Mouse (Mus musculus) c-Kit-positive CD71-positive TER-119-negative erythroid progenitor cells, embryonic 14.5 days (primary cell): ENCODE results near the gene Rfx7.
"Not testable (repeated sequence)": the region's sequence is repeated elsewhere in the genome, so short reads cannot be mapped to it uniquely, and the experiment has no call there.

Source experiments
- DNase-seq: peaks from one replicate; pipeline ENCODE4 v3.0.0-alpha.2; 2013; ENCODE audit warnings: low read depth

Rfx7 gene

DNA sequence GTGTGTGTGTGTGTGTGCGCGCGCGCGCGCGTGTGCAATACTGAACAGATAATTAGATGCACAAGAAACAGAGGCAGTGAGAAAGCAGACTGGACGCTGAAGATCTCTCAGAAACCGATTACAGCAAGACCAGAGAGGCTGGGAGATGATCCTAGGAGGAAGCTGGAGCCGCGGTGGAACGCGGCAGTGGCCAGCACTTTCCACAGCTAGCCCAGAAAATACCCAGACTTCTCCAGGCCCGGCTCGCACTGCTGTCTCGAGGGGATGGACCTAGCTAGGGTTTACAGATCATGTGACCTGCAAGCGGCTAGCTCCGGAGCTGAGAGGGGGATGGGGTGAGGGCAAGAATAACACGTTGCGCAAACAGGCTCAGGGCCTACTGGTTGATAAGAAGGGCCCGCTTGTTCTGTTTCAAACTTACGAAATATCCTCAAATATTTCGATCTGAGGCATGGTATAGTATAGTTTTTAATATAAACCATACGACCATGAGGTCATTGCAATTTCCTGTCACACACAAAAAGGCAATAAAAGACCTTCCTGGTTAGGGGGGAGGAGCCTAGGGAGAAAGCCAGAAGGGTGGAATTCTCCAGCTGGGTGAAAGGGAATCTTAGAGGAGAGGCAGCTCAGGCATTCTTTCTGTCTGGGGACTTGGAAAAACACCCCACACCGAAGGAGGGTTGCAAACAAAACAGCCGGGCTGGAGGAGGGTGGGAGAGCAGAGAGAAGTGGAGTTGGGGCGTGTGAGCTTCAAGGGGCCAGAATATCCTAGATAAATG lies 108.0 kb downstream of the Rfx7 start:
- DNase-seq, result peak; percentile 79

- DNase-seq, result no peak
Measured at GRCm38 (mm10) chr9:72640642-72641041, 108.6 kb downstream of the Rfx7 start.

DNA sequence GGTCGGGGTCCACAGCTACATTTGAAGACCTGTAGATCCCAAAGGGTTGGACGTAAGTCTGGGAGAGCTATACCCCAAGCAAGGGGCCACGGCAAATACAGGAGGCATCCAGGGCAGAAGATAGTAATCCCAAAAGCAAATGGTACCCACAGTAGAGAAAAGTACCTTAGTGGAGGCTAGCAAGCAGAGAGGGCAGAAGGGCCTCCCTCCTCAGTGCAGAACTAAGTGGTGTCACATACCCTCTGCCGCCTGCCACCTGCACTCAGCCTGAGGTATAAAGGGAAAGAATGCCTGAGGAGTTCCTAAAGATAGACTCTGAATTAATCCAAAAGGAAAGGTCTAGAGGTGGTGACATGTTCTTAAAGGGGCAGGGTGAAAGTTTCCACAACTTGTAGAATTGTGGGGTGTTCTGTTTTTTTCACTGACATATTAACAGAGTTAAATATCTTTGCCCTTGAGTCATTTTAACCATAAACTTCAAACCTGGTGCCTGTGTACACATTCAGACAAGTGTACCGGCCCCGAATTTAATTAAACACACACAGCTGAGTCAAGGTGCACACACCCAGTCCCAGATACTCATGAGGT lies 109.1 kb downstream of the Rfx7 start:
- no peak for DNase-seq

- DNase-seq, result not testable (repeated sequence)
Measured at GRCm38 (mm10) chr9:72642756-72643447, 110.9 kb downstream of the Rfx7 start.

GRCm38 (mm10) chr9:72643651-72644417 lies 111.8 kb downstream of the Rfx7 start:
- DNase-seq, result no peak

DNA sequence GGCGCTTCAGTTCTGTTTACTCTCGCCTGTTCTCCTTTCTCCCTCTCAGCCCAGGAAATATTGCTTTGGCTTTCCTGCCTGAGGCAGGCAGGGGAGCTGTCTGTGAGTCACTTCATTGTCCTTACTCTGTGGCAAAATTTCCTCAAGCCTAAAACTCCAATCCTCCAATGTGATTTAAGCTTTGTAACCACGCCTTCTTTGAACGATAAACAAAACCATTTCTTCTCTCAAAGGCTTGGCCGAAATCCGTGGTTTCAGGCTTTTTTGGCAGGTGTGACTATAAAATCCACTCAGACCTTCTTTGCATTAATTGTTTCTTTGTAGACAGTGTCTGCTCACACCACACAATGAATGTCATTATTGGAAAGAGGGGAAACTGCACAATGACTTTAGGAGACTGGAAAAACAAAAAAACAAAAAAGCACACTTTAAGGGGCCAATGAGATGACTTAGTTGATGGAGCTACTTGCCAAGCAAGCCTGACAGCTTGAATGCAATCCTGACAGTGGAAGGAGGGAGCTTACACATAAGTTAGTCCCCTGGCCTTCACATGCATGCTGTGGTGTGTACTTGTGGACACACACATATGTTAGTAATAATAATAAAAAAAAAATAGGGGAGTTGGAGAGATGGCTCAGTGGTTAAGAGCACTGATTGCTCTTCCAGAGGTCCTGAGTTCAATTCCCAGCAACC lies 112.5 kb downstream of the Rfx7 start:
- DNase-seq, result no peak

- DNase-seq, result no peak
Measured at GRCm38 (mm10) chr9:72649781-72650180, 117.7 kb downstream of the Rfx7 start.

DNA sequence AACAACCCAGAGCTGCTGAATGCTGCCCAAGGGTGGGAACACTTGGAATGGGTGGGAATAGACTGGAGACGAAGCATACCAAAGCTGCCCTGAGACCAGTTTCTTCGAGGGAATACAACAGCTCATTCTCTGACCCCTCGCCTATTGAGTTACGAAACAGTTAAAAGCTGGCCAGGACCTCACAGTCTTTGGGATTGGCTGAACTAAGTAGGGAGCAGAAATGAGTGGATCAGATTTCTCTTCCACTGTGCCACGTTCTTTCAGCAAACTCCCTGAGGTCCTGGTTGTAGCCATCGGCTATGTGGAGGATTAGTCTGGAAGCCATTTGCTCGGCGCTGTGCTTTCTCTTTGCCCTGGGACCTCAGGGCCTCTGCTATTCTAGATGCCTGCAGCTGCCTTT lies 120.9 kb downstream of the Rfx7 start:
- DNase-seq, result no peak

- DNase-seq, result no peak
Measured at GRCm38 (mm10) chr9:72653533-72653932, 121.5 kb downstream of the Rfx7 start.

GRCm38 (mm10) chr9:72654593-72655242 lies 122.7 kb downstream of the Rfx7 start:
- DNase-seq, result no peak

DNA sequence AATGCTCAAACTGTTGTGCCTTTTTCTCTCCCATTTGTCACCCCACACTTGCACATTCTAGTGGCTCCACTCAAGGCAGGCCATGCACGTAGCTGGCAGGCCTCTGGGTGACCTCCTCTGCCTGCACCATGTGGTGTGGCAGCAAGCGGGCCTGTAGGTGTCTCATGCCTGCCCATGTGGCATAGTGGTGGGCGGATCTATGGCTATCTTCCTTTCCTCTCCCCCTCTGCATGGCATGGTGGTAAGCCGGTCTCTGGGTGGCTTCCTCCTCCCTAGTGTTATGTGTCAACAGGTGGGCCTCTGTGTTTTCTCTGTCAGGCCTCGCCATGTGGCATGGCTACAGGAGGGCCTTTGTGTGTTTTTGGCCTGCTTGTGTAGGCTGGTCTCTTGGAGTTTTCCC lies 123.6 kb downstream of the Rfx7 start:
- DNase-seq, result no peak

GRCm38 (mm10) chr9:72656491-72656890 lies 124.5 kb downstream of the Rfx7 start:
- DNase-seq, result no peak

- DNase-seq, result no peak
Measured at GRCm38 (mm10) chr9:72656940-72657339, 124.9 kb downstream of the Rfx7 start.

GRCm38 (mm10) chr9:72657694-72658093 lies 125.7 kb downstream of the Rfx7 start:
- DNase-seq, result no peak

GRCm38 (mm10) chr9:72660139-72660538 lies 128.1 kb downstream of the Rfx7 start:
- no peak for DNase-seq

DNA sequence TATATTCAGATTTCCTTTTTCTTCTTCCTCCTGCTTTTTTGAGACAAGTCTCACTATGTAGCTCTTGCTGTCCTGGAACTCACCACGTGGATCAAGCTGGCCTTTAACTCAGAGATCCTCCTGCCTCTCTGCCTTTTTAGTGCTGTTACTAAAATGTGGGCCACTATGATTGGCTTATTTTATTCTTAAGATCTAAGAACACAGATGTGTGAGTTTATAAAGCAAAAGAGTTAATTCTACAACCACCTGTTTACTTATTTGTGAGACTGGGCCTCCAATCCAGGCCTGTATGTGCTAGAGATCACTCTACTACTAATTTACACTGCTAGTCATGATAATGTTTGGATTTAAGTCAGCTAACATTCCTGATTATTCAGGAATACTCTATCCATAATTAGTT lies 128.9 kb downstream of the Rfx7 start:
- DNase-seq, result no peak

GRCm38 (mm10) chr9:72661561-72661894 lies 129.5 kb downstream of the Rfx7 start:
- no peak for DNase-seq

DNA sequence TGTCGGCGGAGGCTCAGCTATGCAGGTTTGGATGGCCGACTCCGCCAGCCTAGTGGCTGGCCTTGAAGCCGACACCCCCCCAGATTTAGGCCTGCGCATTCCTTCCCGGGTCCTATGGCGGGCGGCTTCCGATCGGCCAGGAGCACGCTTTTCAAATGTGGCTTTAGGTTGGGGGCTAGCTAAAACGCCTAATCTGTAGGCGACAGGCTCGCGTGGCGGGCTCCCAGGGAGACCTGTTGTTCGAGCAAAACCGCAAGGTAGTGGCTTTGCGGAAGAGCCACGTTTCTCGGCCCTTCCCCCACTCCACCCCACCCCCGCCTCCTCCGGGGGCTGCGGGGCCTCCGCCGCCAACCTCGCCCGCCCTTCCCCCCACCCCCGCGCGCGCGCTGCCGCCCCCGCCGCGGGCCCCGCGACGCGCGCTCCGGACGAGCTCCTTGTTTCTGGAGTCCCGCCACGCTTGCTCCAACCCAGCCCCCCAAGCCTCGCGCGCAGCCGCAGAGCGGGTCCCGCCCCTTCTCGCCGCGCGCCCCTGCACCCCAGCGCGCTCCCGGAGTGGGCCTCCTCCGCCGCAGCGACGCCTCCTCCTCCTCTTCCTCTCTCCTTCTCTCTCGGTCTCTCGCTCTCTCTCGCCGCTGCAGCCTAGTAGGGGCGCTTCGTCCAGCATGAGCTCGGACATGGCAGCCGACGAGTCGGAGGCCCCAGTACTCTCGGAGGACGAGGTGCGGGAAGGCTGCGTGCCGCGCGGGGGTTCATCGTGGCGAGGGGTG lies 130.0 kb downstream of the Rfx7 start, which contains the start of gene Nedd4:
Gene Nedd4 (plus strand): TSS at position 452 of the 767 bp plus-strand sequence.
- peak; percentile 84 for DNase-seq

DNA sequence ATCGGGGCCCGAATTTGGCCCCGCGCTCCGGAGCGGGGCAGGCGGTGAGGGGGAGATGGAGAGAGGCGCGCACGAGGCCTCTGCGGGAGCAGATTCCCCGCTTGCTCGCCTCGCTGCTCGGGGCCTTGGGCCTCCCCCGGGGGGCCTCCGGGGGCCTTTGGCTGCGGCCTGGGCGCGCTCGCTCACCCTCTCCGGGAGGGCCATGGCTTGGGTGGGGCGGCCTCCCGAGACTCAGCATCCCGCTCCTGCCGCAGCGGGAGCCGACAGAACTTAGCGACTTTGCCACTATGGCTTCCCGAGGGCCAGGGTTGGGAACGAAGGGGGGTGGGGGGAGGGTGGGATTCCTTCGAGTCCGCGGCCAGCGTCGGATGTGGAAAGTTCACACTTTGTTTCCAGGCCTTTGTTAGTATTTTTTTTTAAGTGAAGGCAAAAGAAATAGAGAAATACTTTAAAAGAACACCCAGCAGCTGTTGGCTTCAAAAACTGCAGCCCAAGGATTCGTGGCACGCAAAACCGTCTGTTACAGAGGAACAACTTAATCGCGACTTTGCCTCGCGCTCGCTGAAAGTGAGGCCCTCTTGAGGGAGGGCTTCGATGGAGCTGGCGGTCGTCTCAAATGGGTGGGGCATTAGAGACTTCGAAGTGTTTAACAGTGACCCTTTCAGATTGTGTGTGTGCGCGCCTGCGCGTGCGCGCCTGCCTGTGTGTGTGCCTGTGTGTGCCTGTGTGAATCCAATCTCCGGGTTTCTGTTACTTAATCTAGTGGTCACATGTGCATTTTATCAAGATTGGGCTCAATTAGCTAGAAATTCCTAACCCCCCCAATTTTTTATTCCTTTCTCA lies 130.9 kb downstream of the Rfx7 start:
- peak; percentile 73 for DNase-seq

DNA sequence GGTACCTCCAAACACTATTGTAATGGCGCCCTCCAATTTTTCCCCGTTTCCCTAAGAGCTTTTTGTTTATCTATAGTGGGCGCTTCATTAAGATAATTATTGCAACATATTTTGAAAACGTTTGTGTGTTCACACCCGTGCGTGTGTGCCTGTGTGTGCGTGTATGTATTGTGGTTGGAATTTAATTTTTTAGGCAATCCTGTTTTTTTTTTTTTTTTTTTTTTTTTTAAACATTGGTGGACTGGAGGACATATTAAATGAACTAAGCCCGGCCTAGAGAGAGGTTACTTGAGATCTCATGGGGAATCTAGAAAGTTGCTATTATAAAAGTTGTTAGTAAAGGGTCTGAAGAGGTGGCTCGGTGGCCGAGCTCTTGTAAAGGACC lies 131.5 kb downstream of the Rfx7 start:
- DNase-seq, result no peak
